Comparison of ENCODE assay signal across 41 mouse cellular contexts in genomic region chr2:87515457-87516060, GRCm38 (mm10). TPM values are rescaled to one million over a fixed set of nuclear protein-coding genes. Genes with fewer than 3 reads are reported as not detected.
"Had no signal": no experiment of that assay in that cellular context is flagged by ENCODE, and none has a peak within 500 bp of the region (broad histone marks: within the 10 kb centered on the region; RNA-seq: fewer than 3 reads in every experiment).

No protein-coding gene starts in this region.

- DNase-seq: gastrocnemius, postnatal 14 days; gastrocnemius, postnatal 36 days; heart, adult 18-20 months; heart, postnatal 10 days; heart, postnatal 36 days; kidney, adult 18-20 months; kidney, adult 8-10 months; kidney, postnatal 10 days; kidney, postnatal 36 days; liver; liver, embryonic 13.5 days; liver, postnatal 0 days had no signal

- H3K4me1 ChIP-seq: heart, embryonic 10.5 days; heart, embryonic 12.5 days; hindbrain, embryonic 13.5 days; hindbrain, embryonic 15.5 days; intestine, embryonic 15.5 days; limb, embryonic 10.5 days; limb, embryonic 12.5 days; liver, embryonic 13.5 days; liver, embryonic 15.5 days had no signal

- H3K9me3 ChIP-seq: heart, embryonic 10.5 days; heart, embryonic 12.5 days; hindbrain, embryonic 15.5 days; intestine, embryonic 15.5 days; limb, embryonic 10.5 days; limb, embryonic 12.5 days; liver, embryonic 15.5 days had no signal

- H3K4me3 ChIP-seq: heart, embryonic 10.5 days; heart, embryonic 12.5 days; hindbrain, embryonic 13.5 days; hindbrain, embryonic 15.5 days; intestine, embryonic 15.5 days; left cerebral cortex, adult 2 months; limb, embryonic 10.5 days; limb, embryonic 12.5 days; liver, embryonic 13.5 days; liver, embryonic 15.5 days had no signal

- H3K9ac ChIP-seq: heart, embryonic 12.5 days; hindbrain, embryonic 13.5 days; hindbrain, embryonic 15.5 days; intestine, embryonic 15.5 days; limb, embryonic 12.5 days; liver, embryonic 13.5 days; liver, embryonic 15.5 days; liver, postnatal 0 days had no signal

- ATAC-seq: inflammation-experienced regulatory T-cells, adult 6 months; intestine, embryonic 15.5 days; intestine, postnatal 0 days; liver, postnatal 0 days had no signal

- H3K36me3 ChIP-seq: heart, embryonic 10.5 days; heart, embryonic 12.5 days; hindbrain, embryonic 13.5 days; hindbrain, embryonic 15.5 days; intestine, embryonic 15.5 days; limb, embryonic 10.5 days; limb, embryonic 12.5 days; liver, embryonic 13.5 days; liver, embryonic 15.5 days had no signal

- H3K4me2 ChIP-seq: heart, embryonic 12.5 days; hindbrain, embryonic 13.5 days; hindbrain, embryonic 15.5 days; intestine, embryonic 15.5 days; limb, embryonic 12.5 days; liver, embryonic 11.5 days; liver, embryonic 13.5 days; liver, embryonic 15.5 days had no signal

- H3K27me3 ChIP-seq: heart, embryonic 12.5 days; hindbrain, embryonic 13.5 days; hindbrain, embryonic 15.5 days; intestine, embryonic 15.5 days; limb, embryonic 12.5 days; liver, embryonic 13.5 days; liver, embryonic 15.5 days had no signal

- H3K27ac ChIP-seq: heart, embryonic 10.5 days; hindbrain, embryonic 13.5 days; hindbrain, embryonic 15.5 days; intestine, embryonic 15.5 days; left cerebral cortex, adult 2 months; limb, embryonic 10.5 days; limb, embryonic 12.5 days; liver, embryonic 13.5 days; liver, embryonic 15.5 days had no signal

RNA-seq across cellular contexts. Expression of gene Pramel6, which starts 9.2 kb away (rescaled TPM):
- total RNA-seq: gastrocnemius, adult 18-20 months; gastrocnemius, adult 8-10 months; gastrocnemius, postnatal 14 days; gastrocnemius, postnatal 36 days; heart, adult 18-20 months; heart, adult 8-10 months; heart, postnatal 10 days; heart, postnatal 36 days; hematopoietic stem cell, adult 5-6 weeks; layer of hippocampus, adult 18-20 months; layer of hippocampus, postnatal 10 days; layer of hippocampus, postnatal 25 days; left cerebral cortex, adult 2 months; left cerebral cortex, postnatal 14 days; left cerebral cortex, postnatal 36 days had no signal
- polyA plus RNA-seq: gonadal fat pad, adult 2 months; heart, embryonic 10.5 days; heart, embryonic 12.5 days; heart, embryonic 14.5 days; heart, embryonic 16.5 days; hindbrain, embryonic 11.5 days; hindbrain, embryonic 13.5 days; hindbrain, embryonic 15.5 days; inflammation-experienced regulatory T-cells, adult 6 months; intestine, embryonic 15.5 days; intestine, postnatal 0 days; kidney, embryonic 14.5 days; kidney, embryonic 16.5 days; large intestine, adult 2 months; limb, embryonic 10.5 days; limb, embryonic 12.5 days; limb, embryonic 14.5 days; liver, embryonic 11.5 days; liver, embryonic 13.5 days; liver, embryonic 15.5 days; liver, postnatal 0 days had no signal

RNA-seq across cellular contexts. Expression of gene Olfr153, which starts 16.0 kb away (rescaled TPM):
- total RNA-seq: gastrocnemius, adult 18-20 months; gastrocnemius, adult 8-10 months; gastrocnemius, postnatal 14 days; gastrocnemius, postnatal 36 days; heart, adult 18-20 months; heart, adult 8-10 months; heart, postnatal 10 days; heart, postnatal 36 days; hematopoietic stem cell, adult 5-6 weeks; layer of hippocampus, adult 18-20 months; layer of hippocampus, postnatal 10 days; layer of hippocampus, postnatal 25 days; left cerebral cortex, postnatal 14 days; left cerebral cortex, postnatal 36 days had no signal
- polyA plus RNA-seq: gonadal fat pad, adult 2 months; heart, embryonic 10.5 days; heart, embryonic 12.5 days; heart, embryonic 14.5 days; heart, embryonic 16.5 days; hindbrain, embryonic 11.5 days; hindbrain, embryonic 13.5 days; hindbrain, embryonic 15.5 days; inflammation-experienced regulatory T-cells, adult 6 months; intestine, embryonic 15.5 days; intestine, postnatal 0 days; kidney, embryonic 14.5 days; kidney, embryonic 16.5 days; large intestine, adult 2 months; limb, embryonic 10.5 days; limb, embryonic 12.5 days; limb, embryonic 14.5 days; liver, embryonic 11.5 days; liver, embryonic 13.5 days; liver, embryonic 15.5 days; liver, postnatal 0 days had no signal

RNA-seq across cellular contexts. Expression of gene Pramel7, which starts 18.7 kb away (rescaled TPM):
- total RNA-seq: gastrocnemius, adult 18-20 months; gastrocnemius, adult 8-10 months; gastrocnemius, postnatal 14 days; gastrocnemius, postnatal 36 days; heart, adult 18-20 months; heart, adult 8-10 months; heart, postnatal 10 days; heart, postnatal 36 days; hematopoietic stem cell, adult 5-6 weeks; layer of hippocampus, adult 18-20 months; layer of hippocampus, postnatal 10 days; layer of hippocampus, postnatal 25 days; left cerebral cortex, adult 2 months; left cerebral cortex, postnatal 14 days; left cerebral cortex, postnatal 36 days had no signal
- polyA plus RNA-seq: gonadal fat pad, adult 2 months; heart, embryonic 10.5 days; heart, embryonic 12.5 days; heart, embryonic 14.5 days; heart, embryonic 16.5 days; hindbrain, embryonic 11.5 days; hindbrain, embryonic 13.5 days; hindbrain, embryonic 15.5 days; inflammation-experienced regulatory T-cells, adult 6 months; intestine, embryonic 15.5 days; intestine, postnatal 0 days; kidney, embryonic 14.5 days; kidney, embryonic 16.5 days; large intestine, adult 2 months; limb, embryonic 10.5 days; limb, embryonic 12.5 days; limb, embryonic 14.5 days; liver, embryonic 11.5 days; liver, embryonic 13.5 days; liver, embryonic 15.5 days; liver, postnatal 0 days had no signal

RNA-seq across cellular contexts. Expression of gene Olfr1128, which starts 29.8 kb away (rescaled TPM):
- total RNA-seq: gastrocnemius, adult 18-20 months; gastrocnemius, adult 8-10 months; gastrocnemius, postnatal 14 days; gastrocnemius, postnatal 36 days; heart, adult 18-20 months; heart, adult 8-10 months; heart, postnatal 10 days; heart, postnatal 36 days; hematopoietic stem cell, adult 5-6 weeks; layer of hippocampus, adult 18-20 months; layer of hippocampus, postnatal 10 days; layer of hippocampus, postnatal 25 days; left cerebral cortex, adult 2 months; left cerebral cortex, postnatal 14 days; left cerebral cortex, postnatal 36 days had no signal
- polyA plus RNA-seq: gonadal fat pad, adult 2 months; heart, embryonic 10.5 days; heart, embryonic 12.5 days; heart, embryonic 14.5 days; heart, embryonic 16.5 days; hindbrain, embryonic 11.5 days; hindbrain, embryonic 13.5 days; hindbrain, embryonic 15.5 days; inflammation-experienced regulatory T-cells, adult 6 months; intestine, embryonic 15.5 days; intestine, postnatal 0 days; kidney, embryonic 14.5 days; kidney, embryonic 16.5 days; large intestine, adult 2 months; limb, embryonic 10.5 days; limb, embryonic 12.5 days; limb, embryonic 14.5 days; liver, embryonic 11.5 days; liver, embryonic 13.5 days; liver, embryonic 15.5 days; liver, postnatal 0 days had no signal

RNA-seq across cellular contexts. Expression of gene Olfr1129, which starts 58.1 kb away (rescaled TPM):
- total RNA-seq: gastrocnemius, adult 18-20 months; gastrocnemius, adult 8-10 months; gastrocnemius, postnatal 14 days; gastrocnemius, postnatal 36 days; heart, adult 18-20 months; heart, adult 8-10 months; heart, postnatal 10 days; heart, postnatal 36 days; hematopoietic stem cell, adult 5-6 weeks; layer of hippocampus, adult 18-20 months; layer of hippocampus, postnatal 10 days; layer of hippocampus, postnatal 25 days; left cerebral cortex, adult 2 months; left cerebral cortex, postnatal 14 days; left cerebral cortex, postnatal 36 days had no signal
- polyA plus RNA-seq: gonadal fat pad, adult 2 months; heart, embryonic 10.5 days; heart, embryonic 12.5 days; heart, embryonic 14.5 days; heart, embryonic 16.5 days; hindbrain, embryonic 11.5 days; hindbrain, embryonic 13.5 days; hindbrain, embryonic 15.5 days; inflammation-experienced regulatory T-cells, adult 6 months; intestine, embryonic 15.5 days; intestine, postnatal 0 days; kidney, embryonic 14.5 days; kidney, embryonic 16.5 days; large intestine, adult 2 months; limb, embryonic 10.5 days; limb, embryonic 12.5 days; limb, embryonic 14.5 days; liver, embryonic 11.5 days; liver, embryonic 13.5 days; liver, embryonic 15.5 days; liver, postnatal 0 days had no signal
